ENCODE assay signal across 26 mouse cellular contexts in genomic region chr5:97881421-97881820, GRCm38 (mm10).
DNase-seq lines count a peak whose midpoint lies in the region; ATAC-seq and TF ChIP-seq lines count a peak whose summit lies in the region.
"Had no signal": no experiment of that assay in that cellular context is flagged by ENCODE, and none has a peak within 500 bp of the region (broad histone marks: within the 10 kb centered on the region; RNA-seq: fewer than 3 reads in every experiment).

No protein-coding gene starts in this region.

- H3K4me3 ChIP-seq in lung, postnatal 0 days (ENCODE audit: low read depth, low read length): no peak overlapping the region
- H3K4me3 ChIP-seq: embryonic facial prominence, embryonic 10.5 days; embryonic facial prominence, embryonic 13.5 days; erythroblast, embryonic 14.5 days; forebrain, embryonic 12.5 days; forebrain, embryonic 15.5 days; heart, embryonic 12.5 days; heart, embryonic 15.5 days; hindbrain, embryonic 10.5 days; hindbrain, embryonic 13.5 days had no signal

- 68% methylated on average over 2 of the region's 2 CpGs for WGBS in lung, postnatal 0 days

- H3K4me2 ChIP-seq in lung, postnatal 0 days (replicated peaks; ENCODE audit: low read depth, low read length): no peak overlapping the region
- H3K4me2 ChIP-seq: embryonic facial prominence, embryonic 13.5 days; forebrain, embryonic 12.5 days; forebrain, embryonic 15.5 days; heart, embryonic 12.5 days; heart, embryonic 15.5 days; hindbrain, embryonic 13.5 days had no signal

- TF ChIP-seq CTCF in lung, postnatal 0 days (IDR thresholded peaks at IDR 0.05): no peak

- ATAC-seq in lung, postnatal 0 days: peak; percentile 30; the same call in 1 of the 2 replicates
- ATAC-seq: forebrain, embryonic 15.5 days; hindbrain, embryonic 16.5 days; Patski had no signal

- TF ChIP-seq EP300 in lung, postnatal 0 days (IDR thresholded peaks at IDR 0.05): 0 out of 2 replicates have a peak, but pooled peaks have one; percentile 12

- no peak overlapping the region for H3K9ac ChIP-seq in lung, postnatal 0 days (replicated peaks; ENCODE audit: low read depth)
- H3K9ac ChIP-seq: embryonic facial prominence, embryonic 13.5 days; forebrain, embryonic 12.5 days; forebrain, embryonic 15.5 days; heart, embryonic 12.5 days; heart, embryonic 15.5 days; hindbrain, embryonic 13.5 days had no signal

- H3K9me3 ChIP-seq in lung, postnatal 0 days (ENCODE audit: low read length): no peaks in the 10 kb centered on the region
- H3K9me3 ChIP-seq: embryonic facial prominence, embryonic 10.5 days; embryonic facial prominence, embryonic 13.5 days; forebrain, embryonic 12.5 days; forebrain, embryonic 15.5 days; heart, embryonic 12.5 days; heart, embryonic 15.5 days; hindbrain, embryonic 10.5 days; hindbrain, embryonic 13.5 days had no signal

- H3K27ac ChIP-seq in lung, postnatal 0 days (ENCODE audit: low read length): no peak overlapping the region
- H3K27ac ChIP-seq: embryonic facial prominence, embryonic 10.5 days; embryonic facial prominence, embryonic 13.5 days; forebrain, embryonic 12.5 days; forebrain, embryonic 15.5 days; heart, embryonic 15.5 days; hindbrain, embryonic 10.5 days; hindbrain, embryonic 13.5 days had no signal

- peak; percentile 5 for DNase-seq in embryo, embryonic 10.5 days (ENCODE audit: low spot score)
- DNase-seq in embryo, embryonic 11 days: no peak
- DNase-seq in lung, postnatal 0 days (ENCODE audit: low spot score): no peak
- DNase-seq in lung, postnatal 10 days: no peak
- DNase-seq in retina, embryonic 14.5 days (ENCODE audit: low spot score): peak; percentile 13
- no peak for DNase-seq in spleen, postnatal 36 days (ENCODE audit: low spot score in 2 of 2)
- DNase-seq: adrenal gland, adult 2 months; adrenal gland, postnatal 14 days; cerebellum, adult 18-20 months; cerebellum, adult 9-10 months; cerebellum, postnatal 14 days; gastrocnemius, postnatal 25 days; heart, adult 18-20 months; heart, postnatal 10 days; heart, postnatal 36 days had no signal

- no peaks in the 10 kb centered on the region for H3K4me1 ChIP-seq in lung, postnatal 0 days (ENCODE audit: insufficient read depth, low read depth, low read length)
- H3K4me1 ChIP-seq: embryonic facial prominence, embryonic 10.5 days; embryonic facial prominence, embryonic 13.5 days; forebrain, embryonic 12.5 days; forebrain, embryonic 15.5 days; heart, embryonic 12.5 days; heart, embryonic 15.5 days; hindbrain, embryonic 13.5 days had no signal

- H3K36me3 ChIP-seq in lung, postnatal 0 days (ENCODE audit: insufficient read depth, low read length): no peaks in the 10 kb centered on the region
- H3K36me3 ChIP-seq: forebrain, embryonic 15.5 days; hindbrain, embryonic 13.5 days had no signal

- no peaks in the 10 kb centered on the region for H3K27me3 ChIP-seq in lung, postnatal 0 days (replicated peaks; ENCODE audit: insufficient read depth, low read length)
- H3K27me3 ChIP-seq: embryonic facial prominence, embryonic 13.5 days; forebrain, embryonic 12.5 days; forebrain, embryonic 15.5 days; heart, embryonic 12.5 days; heart, embryonic 15.5 days; hindbrain, embryonic 13.5 days; Patski had no signal

Comparison
In these comparisons a context has a peak if more than half of its experiments do, and no peak if none do; other contexts are left out.
1. DNase-seq: peak in embryo, embryonic 10.5 days (single experiment) and retina, embryonic 14.5 days (single experiment); none in embryo, embryonic 11 days (single experiment), lung, postnatal 0 days (single experiment), lung, postnatal 10 days (single experiment) and spleen, postnatal 36 days (0 of 2).